Mouse (Mus musculus) megakaryocyte, embryonic 14.5 days (primary cell): ENCODE data around the gene Lce1b.

ENCODE experiments used
- FLI1 ChIP-seq: IDR thresholded peaks from 2 replicates; pipeline ENCODE4 v1.6.1; 2012; ENCODE audit warnings: low read length, inconsistent platforms, mixed read lengths
- GATA1 ChIP-seq: IDR thresholded peaks from 3 replicates; pipeline ENCODE4 v1.6.1; 2012; ENCODE audit warnings: mixed read lengths, low read length, inconsistent platforms, borderline replicate concordance

DNA sequence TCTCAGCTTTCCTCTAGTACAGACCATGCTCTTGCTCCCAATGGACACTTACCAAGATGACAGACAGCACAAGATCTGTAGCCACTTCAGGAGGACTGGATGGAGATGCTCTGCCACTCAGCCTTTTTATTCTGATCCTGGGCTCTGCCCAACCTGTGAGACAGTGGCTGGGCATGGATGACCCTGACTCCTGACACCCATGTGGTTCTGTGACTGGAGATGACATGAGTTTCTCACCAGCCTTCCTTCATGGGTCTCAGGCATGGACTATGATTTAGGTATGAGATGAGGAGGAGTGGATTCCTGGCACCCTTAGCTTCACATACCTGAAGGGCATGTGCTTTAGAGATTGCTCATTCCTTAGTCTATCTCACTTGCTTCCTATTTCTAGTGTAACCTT is at the start of gene Lce1b:
- no peak for TF ChIP-seq GATA1
- no peak for TF ChIP-seq FLI1
